Mouse (Mus musculus) MEL (cell line): ENCODE measurements around the gene Arhgap35. TPM values are rescaled to one million over a fixed set of nuclear protein-coding genes. Genes with fewer than 3 reads are reported as not detected.

Source experiments
- DNase-seq: peaks from one replicate; pipeline ENCODE4 v3.0.0; 2011; ENCODE audit warnings: low read depth, low spot score
- H3K27ac ChIP-seq: 2 replicates; pipeline ENCODE4 v1.5.1; 2012; ENCODE audit warnings: low read depth, mild to moderate bottlenecking, control low read depth, low read length, moderate library complexity; ENCODE audit not compliant: control insufficient read depth
- H3K27me3 ChIP-seq, 2 experiments: fragments of 150-350 bp in 1 of 2; sonication (generic) in 1 of 2; 2 replicates each; pipeline ENCODE4 v1.6.1; 2012; ENCODE audit warnings: low read length in 2 of 2, mild to moderate bottlenecking in 2 of 2, improper control_type of control experiment in 1 of 2, moderate library complexity in 1 of 2; ENCODE audit not compliant: insufficient read depth in 2 of 2, control insufficient read depth in 1 of 2
- H3K36me3 ChIP-seq, 2 experiments: 2 replicates each; pipeline ENCODE4 v1.6.1; 2012 to 2014; ENCODE audit warnings: low read length in 2 of 2, improper control_type of control experiment in 1 of 2, inconsistent platforms in 1 of 2, mild to moderate bottlenecking in 1 of 2; ENCODE audit not compliant: insufficient read depth in 2 of 2, control insufficient read depth in 1 of 2
- H3K4me1 ChIP-seq, 2 experiments: fragments of 150-350 bp in 1 of 2; sonication (generic) in 1 of 2; 2 replicates each; pipeline ENCODE4 v1.6.1; 2012; ENCODE audit warnings: low read length in 2 of 2, improper control_type of control experiment in 1 of 2, mild to moderate bottlenecking in 1 of 2; ENCODE audit not compliant: insufficient read depth in 2 of 2, control insufficient read depth in 1 of 2
- H3K4me3 ChIP-seq, 2 experiments: fragments of 150-350 bp in 1 of 2; sonication (generic) in 1 of 2; 2 replicates each; pipeline ENCODE4 v1.5.1; 2012; ENCODE audit warnings: low read depth in 2 of 2, low read length in 2 of 2, mild to moderate bottlenecking in 2 of 2, moderate library complexity in 2 of 2, control low read depth in 1 of 2, improper control_type of control experiment in 1 of 2; ENCODE audit not compliant: control insufficient read depth in 1 of 2, insufficient read depth in 1 of 2
- H3K79me2 ChIP-seq: 2 replicates; pipeline ENCODE4 v1.6.1; 2012; ENCODE audit warnings: mild to moderate bottlenecking, low read length, moderate library complexity; ENCODE audit not compliant: control insufficient read depth, poor library complexity, insufficient read depth
- H3K9ac ChIP-seq: 2 replicates; pipeline ENCODE4 v1.6.1; 2012; ENCODE audit warnings: low read depth, mild to moderate bottlenecking, control low read depth, low read length, moderate library complexity; ENCODE audit not compliant: control insufficient read depth, poor library complexity, severe bottlenecking
- H3K9me3 ChIP-seq: fragments of 150-350 bp; sonication (generic); replicated peaks from 2 replicates; pipeline ENCODE4 v1.6.1; 2012; ENCODE audit warnings: mild to moderate bottlenecking, low read length, improper control_type of control experiment, moderate library complexity; ENCODE audit not compliant: insufficient read depth
- CHD1 ChIP-seq: IDR thresholded peaks from 2 replicates; pipeline ENCODE4 v1.6.1; 2012; ENCODE audit warnings: low read depth, mild to moderate bottlenecking, inconsistent platforms, low read length, improper control_type of control experiment
- CHD2 ChIP-seq: IDR thresholded peaks from 2 replicates; pipeline ENCODE4 v1.6.1; 2011; ENCODE audit warnings: low read length, improper control_type of control experiment
- CTCF ChIP-seq, 3 experiments: IDR thresholded peaks in 2 of 3; conservative IDR thresholded peaks in 1 of 3; 2 replicates each; pipeline ENCODE4 v1.5.1; 2011 to 2012; ENCODE audit warnings: low read length in 3 of 3, low read depth in 2 of 3, mild to moderate bottlenecking in 2 of 3, improper control_type of control experiment in 1 of 3, inconsistent platforms in 1 of 3, mixed read lengths in 1 of 3, moderate library complexity in 1 of 3; ENCODE audit not compliant: control insufficient read depth in 1 of 3, insufficient read depth in 1 of 3, poor library complexity in 1 of 3, severe bottlenecking in 1 of 3
- ELF1 ChIP-seq: IDR thresholded peaks from 2 replicates; pipeline ENCODE4 v1.6.1; 2014; ENCODE audit warnings: low read depth, mild to moderate bottlenecking, inconsistent platforms, low read length, improper control_type of control experiment, moderate library complexity
- EP300 ChIP-seq, 2 experiments: IDR thresholded peaks; 2 replicates each; pipeline ENCODE4 v1.6.1; 2011; ENCODE audit warnings: improper control_type of control experiment in 2 of 2, low read length in 2 of 2, low read depth in 1 of 2, mild to moderate bottlenecking in 1 of 2
- ETS1 ChIP-seq: IDR thresholded peaks from 2 replicates; pipeline ENCODE4 v1.6.1; 2012; ENCODE audit warnings: low read depth, mild to moderate bottlenecking, inconsistent platforms, low read length, improper control_type of control experiment, moderate library complexity
- JUND ChIP-seq: IDR thresholded peaks from 2 replicates; pipeline ENCODE4 v1.6.1; 2011; ENCODE audit warnings: low read depth, mild to moderate bottlenecking, improper control_type of control experiment, low read length
- MAFK ChIP-seq: IDR thresholded peaks from 2 replicates; pipeline ENCODE4 v1.6.1; 2011; ENCODE audit warnings: low read depth, mild to moderate bottlenecking, low read length, improper control_type of control experiment, borderline replicate concordance
- MAX ChIP-seq: IDR thresholded peaks from 2 replicates; pipeline ENCODE4 v1.6.1; 2011; ENCODE audit warnings: low read length, improper control_type of control experiment
- MAZ ChIP-seq: IDR thresholded peaks from 2 replicates; pipeline ENCODE4 v1.6.1; 2012; ENCODE audit warnings: low read depth, mild to moderate bottlenecking, inconsistent platforms, low read length, improper control_type of control experiment
- MEF2A ChIP-seq: IDR thresholded peaks from 2 replicates; pipeline ENCODE4 v1.6.1; 2014; ENCODE audit warnings: low read depth, mild to moderate bottlenecking, inconsistent platforms, low read length, improper control_type of control experiment; ENCODE audit not compliant: poor library complexity, insufficient replicate concordance, severe bottlenecking; ENCODE audit errors: extremely low read depth
- MXI1 ChIP-seq: IDR thresholded peaks from 2 replicates; pipeline ENCODE4 v1.6.1; 2011; ENCODE audit warnings: mild to moderate bottlenecking, low read depth, low read length, improper control_type of control experiment
- MYB ChIP-seq: IDR thresholded peaks from 2 replicates; pipeline ENCODE4 v1.6.1; 2011; ENCODE audit warnings: mild to moderate bottlenecking, low read depth, low read length, improper control_type of control experiment
- MYC ChIP-seq: IDR thresholded peaks from 2 replicates; pipeline ENCODE4 v1.6.1; 2011; ENCODE audit warnings: low read depth, mild to moderate bottlenecking, low read length, improper control_type of control experiment, moderate library complexity
- NELFE ChIP-seq: IDR thresholded peaks from 2 replicates; pipeline ENCODE4 v1.6.1; 2011; ENCODE audit warnings: low read depth, low read length, improper control_type of control experiment
- NRF1 ChIP-seq: IDR thresholded peaks from 2 replicates; pipeline ENCODE4 v1.6.1; 2014; ENCODE audit warnings: low read depth, mild to moderate bottlenecking, inconsistent platforms, low read length, improper control_type of control experiment, moderate library complexity; ENCODE audit not compliant: poor library complexity, insufficient read depth, severe bottlenecking
- POLR2A ChIP-seq, 2 experiments: IDR thresholded peaks; 2 replicates each; pipeline ENCODE4 v1.6.1; 2011 to 2012; ENCODE audit warnings: low read length in 2 of 2, mild to moderate bottlenecking in 2 of 2, control low read depth in 1 of 2, improper control_type of control experiment in 1 of 2, low read depth in 1 of 2, moderate library complexity in 1 of 2; ENCODE audit not compliant: control insufficient read depth in 1 of 2, insufficient read depth in 1 of 2, poor library complexity in 1 of 2
- POLR2AphosphoS2 ChIP-seq: IDR thresholded peaks from 2 replicates; pipeline ENCODE4 v1.6.1; 2011; ENCODE audit warnings: low read length, improper control_type of control experiment
- RAD21 ChIP-seq: IDR thresholded peaks from 2 replicates; pipeline ENCODE4 v1.6.1; 2011; ENCODE audit warnings: mild to moderate bottlenecking, low read depth, low read length, improper control_type of control experiment
- RCOR1 ChIP-seq: IDR thresholded peaks from 2 replicates; pipeline ENCODE4 v1.6.1; 2012; ENCODE audit warnings: low read depth, mild to moderate bottlenecking, inconsistent platforms, low read length, improper control_type of control experiment
- SIN3A ChIP-seq: IDR thresholded peaks from 2 replicates; pipeline ENCODE4 v1.6.1; 2012; ENCODE audit warnings: low read length, improper control_type of control experiment, inconsistent platforms
- TAL1 ChIP-seq: IDR thresholded peaks from 2 replicates; pipeline ENCODE4 v1.6.1; 2012; ENCODE audit warnings: mild to moderate bottlenecking, inconsistent platforms, low read length, moderate library complexity, mixed read lengths
- TBP ChIP-seq: IDR thresholded peaks from 2 replicates; pipeline ENCODE4 v1.8.0; 2011; ENCODE audit warnings: low read depth, low read length, improper control_type of control experiment
- UBTF ChIP-seq: IDR thresholded peaks from 2 replicates; pipeline ENCODE4 v1.6.1; 2012; ENCODE audit warnings: low read depth, mild to moderate bottlenecking, inconsistent platforms, low read length, improper control_type of control experiment, moderate library complexity, borderline replicate concordance; ENCODE audit not compliant: insufficient read depth
- USF1 ChIP-seq: IDR thresholded peaks from 2 replicates; pipeline ENCODE4 v1.6.1; 2014; ENCODE audit warnings: low read depth, mild to moderate bottlenecking, inconsistent platforms, low read length, improper control_type of control experiment, moderate library complexity
- USF2 ChIP-seq, 2 experiments: IDR thresholded peaks; 2 replicates each; pipeline ENCODE4 v1.6.1; 2011 to 2012; ENCODE audit warnings: improper control_type of control experiment in 2 of 2, low read length in 2 of 2, borderline replicate concordance in 1 of 2, inconsistent platforms in 1 of 2, low read depth in 1 of 2, mild to moderate bottlenecking in 1 of 2; ENCODE audit not compliant: insufficient read depth in 1 of 2
- ZC3H11A ChIP-seq: IDR thresholded peaks from 2 replicates; pipeline ENCODE4 v1.6.1; 2012; ENCODE audit warnings: low read depth, mild to moderate bottlenecking, inconsistent platforms, low read length, improper control_type of control experiment
- ZMIZ1 ChIP-seq: IDR thresholded peaks from 2 replicates; pipeline ENCODE4 v1.6.1; 2012; ENCODE audit warnings: low read depth, mild to moderate bottlenecking, inconsistent platforms, low read length, improper control_type of control experiment, moderate library complexity
- ZNF384 ChIP-seq: IDR thresholded peaks from 2 replicates; pipeline ENCODE4 v1.6.1; 2012; ENCODE audit warnings: low read depth, mild to moderate bottlenecking, inconsistent platforms, low read length, improper control_type of control experiment
- polyA plus RNA-seq, 2 experiments: library from polyadenylated mRNA; stranded (reverse) in 1 of 2; unstranded in 1 of 2; fragments of >175 nt in 1 of 2; fragments of >200 nt in 1 of 2; gene quantifications; 2 replicates each; pipeline versions ENCODE4 v1.2.1 to v1.2.4; 2012; ENCODE audit warnings: low replicate concordance in 2 of 2, low read depth in 1 of 2; ENCODE audit not compliant: insufficient read length in 2 of 2, insufficient read depth in 1 of 2, missing spikeins in 1 of 2
- total RNA-seq: library from RNA; depleted of rRNA; stranded (reverse); fragments of 300-350 nt; gene quantifications from 2 replicates; pipeline ENCODE4 v1.2.3, GENCODE M21; 2012

Gene Arhgap35
- total and polyA plus RNA-seq, 3 experiments: 7.4 to 13.4 TPM; not detected in 1

GRCm38 (mm10) chr7:16587649-16588048 is 27.1 kb downstream of the Arhgap35 start:
- Histone ChIP-seq H3K27me3 (no peaks in the 10 kb centered on the region), H3K9me3 (no peaks in the 10 kb centered on the region), H3K36me3 (peaks cover 0 to 39% of the 10 kb centered on the region in 2 experiments; a peak in 2 of 4 replicates)
- no peak for TF ChIP-seq JUND
- TF ChIP-seq, all 39 proteins: peak for 0
- H3K9ac ChIP-seq: no peak overlapping the region
- DNase-seq: no peak
- H3K4me3 ChIP-seq: no peak overlapping the region
- H3K27ac ChIP-seq: no peak overlapping the region
- H3K79me2 ChIP-seq: peaks cover 8% of the 10 kb centered on the region
- peaks cover 13 to 18% of the 10 kb centered on the region in 2 experiments for H3K4me1 ChIP-seq

GRCm38 (mm10) chr7:16584384-16584783 is 30.4 kb downstream of the Arhgap35 start:
- peaks cover 14 to 18% of the 10 kb centered on the region in 2 experiments for H3K4me1 ChIP-seq

GRCm38 (mm10) chr7:16583775-16584174 is 31.0 kb downstream of the Arhgap35 start:
- Histone ChIP-seq H3K36me3 (peaks cover 0 to 31% of the 10 kb centered on the region in 2 experiments; a peak in 2 of 4 replicates), H3K27me3 (no peaks in the 10 kb centered on the region), H3K4me1 (peaks cover 12 to 18% of the 10 kb centered on the region in 2 experiments), H3K27ac (no peak overlapping the region), H3K9ac (no peak overlapping the region), H3K79me2 (peaks cover 10% of the 10 kb centered on the region), H3K9me3 (no peaks in the 10 kb centered on the region), H3K4me3 (no peak overlapping the region)
- no peak for DNase-seq
- no peak for TF ChIP-seq RAD21
- TF ChIP-seq ZC3H11A: no peak
- no peak for TF ChIP-seq UBTF
- no peak for TF ChIP-seq MAX
- TF ChIP-seq CHD1: no peak
- TF ChIP-seq SIN3A: no peak
- no peak for TF ChIP-seq ZMIZ1
- no peak for TF ChIP-seq MXI1
- no peak for TF ChIP-seq POLR2A (IDR thresholded peaks at IDR 0.05; ENCODE audit: control insufficient read depth in 1 of 2, insufficient read depth in 1 of 2, low read depth in 1 of 2, low read length in 2 of 2, poor library complexity in 1 of 2)
- TF ChIP-seq ETS1: no peak
- TF ChIP-seq TAL1: no peak
- no peak for TF ChIP-seq MEF2A
- TF ChIP-seq MYC: no peak
- TF ChIP-seq ZNF384: no peak
- no peak for TF ChIP-seq RCOR1
- no peak for TF ChIP-seq USF2 (IDR thresholded peaks at IDR 0.05; ENCODE audit: borderline replicate concordance in 1 of 2, insufficient read depth in 1 of 2, low read depth in 1 of 2, low read length in 2 of 2)
- TF ChIP-seq POLR2AphosphoS2: no peak
- TF ChIP-seq TBP: no peak

More at GRCm38 (mm10) chr7:16584384-16584783, 30.4 kb downstream of the Arhgap35 start:
- no peak overlapping the region for H3K9ac ChIP-seq
- H3K79me2 ChIP-seq: peaks cover 10% of the 10 kb centered on the region
- no peaks in the 10 kb centered on the region for H3K9me3 ChIP-seq
- H3K4me3 ChIP-seq: no peak overlapping the region
- peaks cover 0 to 30% of the 10 kb centered on the region in 2 experiments; a peak in 2 of 4 replicates for H3K36me3 ChIP-seq
- no peak overlapping the region for H3K27ac ChIP-seq
- H3K27me3 ChIP-seq: no peaks in the 10 kb centered on the region
- DNase-seq: no peak
- TF ChIP-seq CTCF (IDR thresholded peaks at IDR 0.05 in 2 of 3, conservative IDR thresholded peaks at IDR 0.05 in 1 of 3; ENCODE audit: control insufficient read depth in 1 of 3, insufficient read depth in 1 of 3, low read depth in 2 of 3, low read length in 3 of 3, poor library complexity in 1 of 3, severe bottlenecking in 1 of 3) (no peak), ETS1 (no peak), TAL1 (no peak), MYB (no peak), USF2 (IDR thresholded peaks at IDR 0.05; ENCODE audit: borderline replicate concordance in 1 of 2, insufficient read depth in 1 of 2, low read depth in 1 of 2, low read length in 2 of 2) (no peak), MAX (no peak), CHD1 (no peak), JUND (no peak), EP300 (IDR thresholded peaks at IDR 0.05; ENCODE audit: low read depth in 1 of 2, low read length in 2 of 2) (no peak), CHD2 (no peak), MAFK (no peak), ELF1 (no peak), SIN3A (no peak), POLR2A (IDR thresholded peaks at IDR 0.05; ENCODE audit: control insufficient read depth in 1 of 2, insufficient read depth in 1 of 2, low read depth in 1 of 2, low read length in 2 of 2, poor library complexity in 1 of 2) (no peak), NRF1 (no peak), MAZ (no peak), ZNF384 (no peak), USF1 (no peak), NELFE (no peak)
- TF ChIP-seq, all 39 proteins: peak for 0
